Mouse (Mus musculus): ENCODE results near the gene Phf21b.

- no peak for TF ChIP-seq CTCF (IDR thresholded peaks at IDR 0.05; ENCODE audit: extremely low read depth, insufficient read length, insufficient replicate concordance, low read depth, low read length)
- TF ChIP-seq POLR2A (IDR thresholded peaks at IDR 0.05; ENCODE audit: low read depth, low read length) = no peak
Measured at GRCm38 (mm10) chr15:84844831-84845230, 11.0 kb downstream of the Phf21b start.

Measured in small intestine, adult 2 months (tissue).